In genomic region chr12:111041196-111041595, GRCm38 (mm10) we compare ENCODE assay signal across 8 mouse cellular contexts. TPM values are rescaled to one million over a fixed set of nuclear protein-coding genes. Genes with fewer than 3 reads are reported as not detected.
DNase-seq lines count a peak whose midpoint lies in the region; ATAC-seq and TF ChIP-seq lines count a peak whose summit lies in the region.

No protein-coding gene starts in this region.

- no peak for ATAC-seq in forebrain, embryonic 15.5 days (replicated peaks)
- ATAC-seq in intestine, embryonic 16.5 days: no peak
- ATAC-seq in lung, embryonic 14.5 days (ENCODE audit: insufficient read depth): no peak
- ATAC-seq in neural tube, embryonic 15.5 days (ENCODE audit: low FRiP score): no peak
- no peak for ATAC-seq in activated CD4-positive, CD25-positive, alpha-beta regulatory T cell, adult 4 months

- no peaks in the 10 kb centered on the region for H3K9me3 ChIP-seq in forebrain, embryonic 15.5 days
- H3K9me3 ChIP-seq in intestine, embryonic 16.5 days (ENCODE audit: control insufficient read depth, low read length): no peaks in the 10 kb centered on the region
- H3K9me3 ChIP-seq in lung, embryonic 14.5 days (ENCODE audit: low read depth, low read length): no peaks in the 10 kb centered on the region
- no peaks in the 10 kb centered on the region for H3K9me3 ChIP-seq in neural tube, embryonic 15.5 days (replicated peaks)

- peak overlapping the region; percentile 80 for H3K4me3 ChIP-seq in forebrain, embryonic 15.5 days
- H3K4me3 ChIP-seq in intestine, embryonic 16.5 days (ENCODE audit: low read length): peak overlapping the region; percentile 98
- peak overlapping the region; percentile 97 for H3K4me3 ChIP-seq in lung, embryonic 14.5 days (ENCODE audit: low read depth, low read length)
- peak overlapping the region; percentile 91 for H3K4me3 ChIP-seq in neural tube, embryonic 15.5 days (replicated peaks)

- H3K36me3 ChIP-seq in forebrain, embryonic 15.5 days: no peaks in the 10 kb centered on the region
- peaks cover 5% of the 10 kb centered on the region; the same call in 1 of the 2 replicates for H3K36me3 ChIP-seq in intestine, embryonic 16.5 days (ENCODE audit: control insufficient read depth, insufficient read depth, low read length)
- H3K36me3 ChIP-seq in lung, embryonic 14.5 days (ENCODE audit: insufficient read depth): peaks cover 21% of the 10 kb centered on the region
- 0 out of 2 replicates have a peak, but pooled peaks cover 5% of the 10 kb centered on the region for H3K36me3 ChIP-seq in neural tube, embryonic 15.5 days

- peak overlapping the region; percentile 83 for H3K4me2 ChIP-seq in forebrain, embryonic 15.5 days (replicated peaks)
- H3K4me2 ChIP-seq in intestine, embryonic 16.5 days (ENCODE audit: low read depth, low read length): peak overlapping the region; percentile 83
- H3K4me2 ChIP-seq in lung, embryonic 14.5 days: peak overlapping the region; percentile 89
- peak overlapping the region; percentile 97 for H3K4me2 ChIP-seq in neural tube, embryonic 15.5 days

- 0 out of 2 replicates have a peak overlapping the region, but pooled peaks have one; percentile 99 for H3K27ac ChIP-seq in forebrain, embryonic 15.5 days (replicated peaks)
- H3K27ac ChIP-seq in intestine, embryonic 16.5 days (ENCODE audit: low read length): no peak overlapping the region
- no peak overlapping the region for H3K27ac ChIP-seq in lung, embryonic 14.5 days (ENCODE audit: low read depth)
- H3K27ac ChIP-seq in neural tube, embryonic 15.5 days (replicated peaks): no peak overlapping the region

- peak; percentile 79 for TF ChIP-seq CTCF in lung, embryonic 14.5 days (IDR thresholded peaks at IDR 0.05; ENCODE audit: low read depth)

- H3K9ac ChIP-seq in forebrain, embryonic 15.5 days (replicated peaks): peak overlapping the region; percentile 85; the same call in 1 of the 2 replicates
- H3K9ac ChIP-seq in intestine, embryonic 16.5 days (ENCODE audit: low read depth, low read length): peak overlapping the region; percentile 99
- H3K9ac ChIP-seq in lung, embryonic 14.5 days: peak overlapping the region; percentile 98
- no peak overlapping the region for H3K9ac ChIP-seq in neural tube, embryonic 15.5 days (replicated peaks)

- peaks cover 20% of the 10 kb centered on the region for H3K4me1 ChIP-seq in forebrain, embryonic 15.5 days
- H3K4me1 ChIP-seq in intestine, embryonic 16.5 days (ENCODE audit: control insufficient read depth, insufficient read depth, low read length): peaks cover 16% of the 10 kb centered on the region
- H3K4me1 ChIP-seq in lung, embryonic 14.5 days (ENCODE audit: insufficient read depth): peaks cover 19% of the 10 kb centered on the region
- peaks cover 26% of the 10 kb centered on the region for H3K4me1 ChIP-seq in neural tube, embryonic 15.5 days

- 45% methylated on average over 4 of the region's 4 CpGs for WGBS in forebrain, embryonic 15.5 days
- 22% methylated on average over 4 of the region's 4 CpGs for WGBS in intestine, embryonic 16.5 days
- WGBS in lung, embryonic 14.5 days: 18% methylated on average over 4 of the region's 4 CpGs
- WGBS in neural tube, embryonic 15.5 days: 57% methylated on average over 4 of the region's 4 CpGs

- peak; percentile 36 for DNase-seq in MN1 (ENCODE audit: low spot score)
- DNase-seq in cerebellum, adult 11-12 months: peak; percentile 26
- DNase-seq in lung, embryonic 14.5 days: peak; percentile 77
- no peak for DNase-seq in layer of hippocampus, adult 11-12 months (ENCODE audit: low spot score)

- H3K27me3 ChIP-seq in forebrain, embryonic 15.5 days: no peaks in the 10 kb centered on the region
- H3K27me3 ChIP-seq in intestine, embryonic 16.5 days (replicated peaks; ENCODE audit: control insufficient read depth, insufficient read depth, low read length): no peaks in the 10 kb centered on the region
- no peaks in the 10 kb centered on the region for H3K27me3 ChIP-seq in lung, embryonic 14.5 days (ENCODE audit: insufficient read depth, low read length)
- H3K27me3 ChIP-seq in neural tube, embryonic 15.5 days (replicated peaks): no peaks in the 10 kb centered on the region

RNA-seq across cellular contexts. Expression of gene Rcor1, which starts 2.0 kb away (rescaled TPM):
- 8.1 and 8.4 TPM in 2 replicates for polyA plus RNA-seq in forebrain, embryonic 15.5 days (2015; fragmentation: Nextera tagmentation; extraction: Ambion mirVana)
- 6.9 and 7.9 TPM in 2 replicates for polyA plus RNA-seq in intestine, embryonic 16.5 days (2015; fragmentation: Nextera tagmentation; extraction: Ambion mirVana)
- polyA plus RNA-seq in lung, embryonic 14.5 days (2014; fragmentation: Nextera tagmentation; extraction: Ambion mirVana): 14.4 and 17.0 TPM in 2 replicates
- 4.5 and 6.0 TPM in 2 replicates for polyA plus RNA-seq in neural tube, embryonic 15.5 days (2015; fragmentation: Nextera tagmentation; extraction: Ambion mirVana)
- polyA plus RNA-seq in activated CD4-positive, CD25-positive, alpha-beta regulatory T cell, adult 4 months (2017; shearing (Covaris generic)): 10 to 100 TPM; 14.7 to 15.9 TPM
